Mouse (Mus musculus): ENCODE data around the gene Tnnc1.
A peak's percentile ranks its signal among the peaks of the same experiment; 100 is the strongest.

The Tnnc1 gene

GRCm38 (mm10) chr14:31183541-31183940 lies 24.6 kb upstream of the Tnnc1 start:
- DNase-seq (ENCODE audit: low spot score in 2 of 2), result no peak

DNA sequence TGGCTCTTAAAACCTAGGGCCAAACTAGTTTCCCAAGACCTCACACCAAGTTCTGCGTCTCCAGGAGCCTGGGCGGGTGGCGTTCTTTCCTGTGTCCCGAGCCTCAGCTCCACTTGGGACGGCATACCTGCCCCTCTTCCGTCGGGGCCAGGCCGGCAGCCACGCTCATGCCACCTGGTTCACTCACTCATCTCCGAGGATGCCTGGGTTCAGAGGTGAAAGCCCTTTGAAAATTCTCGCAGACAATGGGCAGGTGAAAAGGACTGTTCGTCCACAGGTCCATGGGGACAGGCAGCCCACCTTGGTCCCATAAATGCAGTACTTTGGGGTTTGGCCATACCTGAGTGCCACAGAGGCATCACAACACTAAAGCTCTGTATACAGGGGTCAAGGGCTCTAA lies 23.9 kb upstream of the Tnnc1 start:
- no peak for DNase-seq (ENCODE audit: low spot score in 2 of 2)

GRCm38 (mm10) chr14:31186656-31187055 lies 21.5 kb upstream of the Tnnc1 start:
- DNase-seq (ENCODE audit: low spot score in 2 of 2), result no peak

- DNase-seq (ENCODE audit: low spot score in 2 of 2), result no peak
Measured at GRCm38 (mm10) chr14:31188771-31189181, 19.3 kb upstream of the Tnnc1 start.

DNA sequence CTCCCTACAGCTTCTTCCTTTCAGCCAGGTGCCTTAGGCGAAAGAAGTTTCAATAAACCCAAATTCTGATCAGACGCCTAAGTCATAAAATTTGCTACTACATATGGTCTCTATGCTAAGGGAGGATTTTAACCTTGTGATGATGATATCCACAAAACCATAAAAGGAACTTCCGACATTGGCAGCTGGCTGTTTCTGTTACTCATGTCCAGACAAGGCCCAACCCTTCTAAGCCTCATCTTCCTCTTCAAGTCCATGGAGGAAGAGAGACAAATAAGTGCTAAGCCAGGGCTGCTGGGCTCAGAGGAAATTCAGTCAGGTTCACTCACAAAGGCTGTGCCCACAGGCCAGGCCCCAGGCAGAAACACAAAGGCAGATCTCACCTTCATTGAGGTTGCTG lies 18.8 kb upstream of the Tnnc1 start:
- DNase-seq (ENCODE audit: low spot score in 2 of 2), result no peak

GRCm38 (mm10) chr14:31191936-31192335 lies 16.2 kb upstream of the Tnnc1 start:
- no peak for DNase-seq (ENCODE audit: low spot score in 2 of 2)

DNA sequence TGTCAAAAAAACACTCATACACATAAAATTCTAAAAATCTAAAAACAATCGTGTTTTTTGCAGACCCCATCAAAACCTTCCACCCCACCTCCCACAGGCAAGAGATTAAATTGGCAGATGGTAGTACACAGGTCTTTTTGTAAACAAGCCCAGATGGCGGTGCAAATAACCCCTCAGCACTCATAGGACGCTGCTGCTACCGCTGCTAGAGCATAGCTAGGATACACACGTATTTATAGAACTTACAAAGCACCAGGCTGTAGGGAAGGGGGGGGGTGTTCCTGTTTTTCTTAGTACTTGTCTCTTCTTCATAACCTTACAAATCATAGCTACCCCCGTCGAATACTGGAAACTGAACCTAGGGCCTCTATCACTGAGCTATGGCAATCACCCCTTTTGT lies 14.3 kb upstream of the Tnnc1 start:
- no peak for DNase-seq (ENCODE audit: low spot score in 2 of 2)

GRCm38 (mm10) chr14:31194441-31194840 lies 13.7 kb upstream of the Tnnc1 start:
- no peak for DNase-seq (ENCODE audit: low spot score in 2 of 2)

GRCm38 (mm10) chr14:31194891-31195513 lies 13.1 kb upstream of the Tnnc1 start:
- no peak for DNase-seq (ENCODE audit: low spot score in 2 of 2)

DNA sequence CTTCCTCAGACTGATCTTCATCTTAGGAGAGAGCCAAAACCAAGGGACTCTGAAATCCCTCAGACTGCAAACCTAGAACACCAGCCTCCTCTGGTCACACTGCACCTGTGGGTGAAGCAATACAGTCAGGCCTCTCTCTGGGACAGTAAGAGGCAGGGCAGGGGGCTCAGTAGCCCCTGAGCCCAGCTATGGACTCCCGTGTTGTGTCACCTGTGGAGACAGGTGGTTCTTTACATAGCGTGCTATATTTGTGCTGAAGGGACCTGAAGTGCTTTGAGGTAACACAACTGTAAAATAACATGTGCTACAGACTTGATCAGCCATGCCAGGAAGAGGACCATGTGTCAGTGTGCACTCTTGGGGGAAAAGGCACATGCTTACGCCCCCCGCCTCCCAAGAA lies 12.6 kb upstream of the Tnnc1 start:
- DNase-seq (ENCODE audit: low spot score in 2 of 2), result no peak

DNA sequence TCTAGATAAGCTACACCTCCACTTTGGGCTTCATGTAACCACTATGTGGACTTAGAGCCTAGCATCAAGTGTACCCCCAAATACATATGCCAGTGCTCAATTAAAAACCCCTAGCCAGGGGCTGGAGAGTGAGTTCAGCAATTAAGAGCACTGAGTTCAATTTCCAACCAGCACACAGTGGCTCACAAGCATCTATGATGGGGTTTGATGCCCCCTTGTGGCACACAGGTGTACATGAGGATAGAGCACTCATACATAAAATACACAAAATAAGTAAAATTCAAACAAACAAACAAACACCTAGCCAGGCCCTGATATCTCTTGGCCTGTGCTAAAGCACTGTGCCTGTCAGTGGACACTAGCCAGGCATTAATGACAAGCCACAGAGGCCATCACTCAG lies 12.1 kb upstream of the Tnnc1 start:
- no peak for DNase-seq (ENCODE audit: low spot score in 2 of 2)

DNA sequence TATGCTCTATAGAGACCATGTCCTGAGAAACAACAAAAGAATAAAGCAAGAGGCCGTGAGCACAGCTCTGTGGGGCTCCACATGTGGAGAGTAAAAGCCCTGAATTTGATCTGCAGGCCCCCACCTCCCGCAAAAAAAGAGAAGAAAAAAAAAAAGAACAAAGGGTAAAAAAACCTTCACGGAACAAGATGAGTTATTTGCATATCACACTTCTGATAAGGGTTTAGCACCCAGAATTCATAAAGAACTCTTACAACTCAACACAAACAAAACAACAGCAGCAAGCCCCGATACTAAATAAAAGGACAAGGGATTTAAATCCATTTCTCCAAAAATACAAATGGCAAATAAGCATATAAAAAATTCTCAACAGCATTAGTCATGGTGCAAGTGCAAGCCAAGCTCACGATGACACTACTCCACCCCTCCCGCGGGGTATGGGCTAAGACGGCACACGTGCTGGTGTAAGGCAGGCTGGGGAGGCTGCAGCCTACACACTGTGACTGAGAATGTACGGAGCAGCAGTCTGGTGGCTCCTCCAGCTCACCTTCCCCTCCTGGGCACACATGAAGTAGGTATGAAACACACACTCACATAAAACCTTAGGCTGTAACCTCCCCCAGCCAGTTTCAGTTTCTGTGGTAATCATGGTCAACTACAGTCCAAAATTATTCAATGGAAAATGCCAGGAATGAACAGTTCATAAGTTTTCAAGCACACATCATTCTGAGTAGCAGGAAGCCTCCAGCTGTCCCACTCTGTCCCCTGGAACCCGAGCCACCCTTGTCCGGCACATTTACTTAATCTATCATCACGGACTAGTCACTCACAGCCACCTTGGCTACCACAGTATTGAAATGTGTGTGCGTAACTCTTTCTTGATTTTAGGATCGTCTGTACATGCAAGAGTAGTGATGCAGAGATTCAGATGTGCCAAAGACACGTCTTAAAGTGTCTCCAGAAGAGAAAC lies 10.3 kb upstream of the Tnnc1 start:
- no peak for DNase-seq (ENCODE audit: low spot score in 2 of 2)

DNA sequence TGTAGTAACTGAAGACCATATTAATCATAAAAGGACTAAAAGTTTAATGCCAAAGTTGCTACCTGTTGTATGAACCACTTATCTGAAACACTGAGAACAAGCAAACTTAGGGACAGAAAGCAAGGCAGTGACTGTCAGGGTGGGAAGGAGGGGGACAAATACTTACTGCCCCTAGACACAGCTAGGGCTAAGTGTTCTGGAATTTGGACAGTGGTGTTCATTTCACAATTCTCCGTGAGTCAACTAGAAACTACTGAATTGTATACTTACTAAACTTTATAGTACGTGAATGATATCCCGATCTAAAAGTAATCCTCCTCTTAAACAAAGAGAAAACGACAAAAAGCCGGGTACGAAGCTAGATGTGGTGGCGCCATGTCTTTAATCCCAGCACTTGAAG lies 8.5 kb upstream of the Tnnc1 start:
- DNase-seq (ENCODE audit: low spot score in 2 of 2), result no peak

DNA sequence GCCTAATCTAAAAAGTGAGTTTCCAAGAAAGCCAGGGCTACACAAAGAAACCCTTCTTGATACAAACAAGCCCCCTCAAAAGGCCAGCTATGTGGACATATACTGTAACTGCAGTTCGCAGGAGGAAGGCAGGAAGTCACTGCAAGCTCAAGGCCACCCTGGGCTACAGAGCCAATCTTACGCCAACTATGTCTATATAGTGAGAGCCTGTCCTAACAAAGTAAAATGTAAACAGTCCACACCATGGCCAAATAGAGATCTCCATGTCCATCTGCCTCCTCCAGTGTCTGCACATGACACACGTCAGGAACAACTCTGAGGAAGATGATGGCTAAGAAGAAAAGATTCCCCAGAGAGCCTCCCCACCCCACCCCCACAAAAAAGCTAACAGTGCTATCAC lies 8.1 kb upstream of the Tnnc1 start:
- no peak for DNase-seq (ENCODE audit: low spot score in 2 of 2)

GRCm38 (mm10) chr14:31204844-31205243 lies 3.3 kb upstream of the Tnnc1 start:
- no peak for DNase-seq (ENCODE audit: low spot score in 2 of 2)

- no peak for DNase-seq (ENCODE audit: low spot score in 2 of 2)
Measured at GRCm38 (mm10) chr14:31205244-31205561, 2.9 kb upstream of the Tnnc1 start.

DNA sequence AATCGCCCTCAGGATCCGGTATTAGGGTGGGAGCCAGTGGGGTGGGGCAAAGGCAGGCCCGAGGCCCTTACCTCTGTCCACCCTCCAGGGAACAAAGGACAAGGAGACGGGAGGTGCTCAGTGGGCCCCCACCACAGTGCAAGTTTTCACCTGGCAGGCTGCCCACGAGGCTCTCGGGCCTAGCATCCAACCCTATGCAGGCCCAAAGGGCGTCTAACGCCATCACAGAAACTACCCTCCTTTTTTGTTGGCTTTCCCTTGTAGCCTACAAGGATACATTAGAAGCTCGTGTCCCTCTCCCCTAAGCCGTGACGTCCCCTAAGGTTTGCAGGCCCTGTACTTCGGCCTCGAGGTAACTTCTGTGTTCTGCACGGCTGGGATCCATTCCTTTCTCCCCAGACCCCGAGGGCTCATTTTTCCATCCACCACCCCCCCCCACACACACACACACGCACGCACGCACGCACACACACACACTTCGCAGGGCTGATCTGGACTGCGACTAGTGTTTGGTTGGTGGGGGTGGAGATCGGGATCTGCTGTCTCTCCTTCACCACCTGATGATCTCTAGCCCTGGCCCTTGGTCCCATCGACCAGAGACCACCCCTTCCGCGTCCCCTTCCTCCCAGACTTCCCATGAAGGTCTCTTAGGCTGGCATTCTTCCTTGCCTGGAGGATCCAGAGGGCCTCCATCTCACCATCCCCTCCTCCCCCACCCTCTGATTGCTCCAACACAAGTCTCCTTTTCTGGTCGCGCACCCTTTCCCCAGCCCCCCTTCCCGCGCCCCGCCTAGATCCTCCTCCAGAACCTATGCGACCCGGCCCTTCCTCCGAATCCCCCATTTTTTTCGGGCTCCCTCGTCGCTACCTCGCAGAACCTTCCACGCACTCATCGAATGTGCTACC lies 2.3 kb upstream of the Tnnc1 start:
- no peak for DNase-seq (ENCODE audit: low spot score in 2 of 2)

GRCm38 (mm10) chr14:31206472-31206981 lies 1.6 kb upstream of the Tnnc1 start:
- DNase-seq (ENCODE audit: low spot score in 2 of 2), result peak; percentile 87 to 90

DNA sequence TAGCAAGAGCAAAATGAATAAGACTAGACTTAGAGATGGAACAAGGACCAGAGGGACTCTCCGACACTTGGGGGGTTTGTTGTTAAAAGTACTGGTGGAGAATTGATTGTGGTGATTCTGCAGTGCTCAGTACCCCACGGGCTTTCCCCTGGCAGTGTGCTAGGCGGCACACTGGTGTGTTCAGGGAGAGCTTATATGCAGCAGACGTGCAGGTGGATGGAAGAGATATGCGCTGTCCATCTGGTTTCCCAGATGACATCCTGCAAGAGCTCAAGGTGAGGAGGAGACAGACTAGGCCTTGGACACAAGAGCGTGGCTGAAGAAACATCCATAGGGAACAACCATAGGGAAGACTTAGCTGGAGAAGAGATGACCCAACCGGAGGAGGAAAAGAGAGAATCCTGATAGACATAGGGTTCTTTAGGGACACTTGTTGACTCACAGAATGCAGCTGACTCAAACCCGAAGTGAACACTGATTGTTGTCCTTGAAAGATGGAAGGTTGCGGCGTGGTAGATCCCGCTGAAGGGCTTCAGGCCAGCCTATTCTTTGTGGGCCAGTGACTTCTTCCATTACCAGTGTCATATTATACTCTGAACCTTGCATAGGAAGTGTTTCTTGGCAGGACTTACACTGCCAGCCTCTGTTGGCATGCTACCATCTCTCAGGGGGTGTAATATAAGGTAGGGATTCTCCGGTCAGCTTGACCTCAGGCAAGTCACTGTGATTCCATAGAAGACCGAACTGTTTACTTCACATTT lies 862 bp upstream of the Tnnc1 start:
- DNase-seq (ENCODE audit: low spot score in 2 of 2), result no peak

- DNase-seq (ENCODE audit: low spot score in 2 of 2), result no peak
Measured at GRCm38 (mm10) chr14:31209133-31209557, 1.0 kb downstream of the Tnnc1 start.

GRCm38 (mm10) chr14:31211854-31212253 lies 3.7 kb downstream of the Tnnc1 start:
- no peak for DNase-seq (ENCODE audit: low spot score in 2 of 2)
